Mouse (Mus musculus): ENCODE data around the gene Bola1.
"Not testable (repeated sequence)": the region's sequence is repeated elsewhere in the genome, so short reads cannot be mapped to it uniquely, and the experiment has no call there.

Bola1 gene

GRCm38 (mm10) chr3:96247356-96248140 lies 28.0 kb upstream of the Bola1 start:
- DNase-seq (ENCODE audit: low spot score in 2 of 2): no peak

- DNase-seq (ENCODE audit: low spot score in 2 of 2): not testable (repeated sequence)
Observed at GRCm38 (mm10) chr3:96246427-96246856, 26.9 kb upstream of the Bola1 start, which contains the start of gene Hist2h3c1. Gene Hist2h3c1, plus strand, starts transcription at chr3:96246685.

- not testable (repeated sequence) for DNase-seq (ENCODE audit: low spot score in 2 of 2)
Observed at GRCm38 (mm10) chr3:96246018-96246417, 26.5 kb upstream of the Bola1 start.

GRCm38 (mm10) chr3:96245003-96245886 lies 25.7 kb upstream of the Bola1 start, which contains the start of gene Hist2h2aa1:
Gene Hist2h2aa1, plus strand, starts transcription at chr3:96245497.
- DNase-seq (ENCODE audit: low spot score in 2 of 2): peak; percentile 82 to 83

- no peak for DNase-seq (ENCODE audit: low spot score in 2 of 2)
Observed at GRCm38 (mm10) chr3:96243921-96244572, 24.5 kb upstream of the Bola1 start.

GRCm38 (mm10) chr3:96240799-96241197 lies 21.3 kb upstream of the Bola1 start:
- no peak for DNase-seq (ENCODE audit: low spot score in 2 of 2)

- peak; percentile 99 for DNase-seq (ENCODE audit: low spot score in 2 of 2)
Observed at GRCm38 (mm10) chr3:96239949-96240798, 20.7 kb upstream of the Bola1 start, which contains the start of gene Hist2h2aa2. Gene Hist2h2aa2, minus strand, starts transcription at chr3:96240276.

GRCm38 (mm10) chr3:96238954-96239793 lies 19.7 kb upstream of the Bola1 start, which contains the start of gene Hist2h3c2:
Gene Hist2h3c2, minus strand, starts transcription at chr3:96239127.
- DNase-seq (ENCODE audit: low spot score in 2 of 2): peak in 1 of 2 experiments; percentile 21

GRCm38 (mm10) chr3:96237904-96238511 lies 18.5 kb upstream of the Bola1 start:
- DNase-seq (ENCODE audit: low spot score in 2 of 2): no peak

- no peak for DNase-seq (ENCODE audit: low spot score in 2 of 2)
Observed at GRCm38 (mm10) chr3:96237335-96237903, 17.9 kb upstream of the Bola1 start.

GRCm38 (mm10) chr3:96236834-96237334 lies 17.4 kb upstream of the Bola1 start:
- DNase-seq (ENCODE audit: low spot score in 2 of 2): no peak

GRCm38 (mm10) chr3:96235836-96236235 lies 16.3 kb upstream of the Bola1 start:
- DNase-seq (ENCODE audit: low spot score in 2 of 2): no peak

- DNase-seq (ENCODE audit: low spot score in 2 of 2): no peak
Observed at GRCm38 (mm10) chr3:96234914-96235313, 15.4 kb upstream of the Bola1 start.

GRCm38 (mm10) chr3:96231758-96232120 lies 12.2 kb upstream of the Bola1 start:
- no peak for DNase-seq (ENCODE audit: low spot score in 2 of 2)

GRCm38 (mm10) chr3:96230910-96231757 lies 11.6 kb upstream of the Bola1 start:
- DNase-seq (ENCODE audit: low spot score in 2 of 2): no peak

- no peak for DNase-seq (ENCODE audit: low spot score in 2 of 2)
Observed at GRCm38 (mm10) chr3:96230404-96230803, 10.9 kb upstream of the Bola1 start.

- no peak for DNase-seq (ENCODE audit: low spot score in 2 of 2)
Observed at GRCm38 (mm10) chr3:96228828-96229227, 9.3 kb upstream of the Bola1 start.

All from frontal cortex, postnatal 25 days (tissue).